Mouse (Mus musculus) heart, embryonic 13.5 days (tissue): Measurements from ENCODE around the gene Zdhhc7. TPM values are rescaled to one million over a fixed set of nuclear protein-coding genes. Genes with fewer than 3 reads are reported as not detected.

Experiments
- ATAC-seq: fragments of 200-750 bp; cut with Nextera tagmentation; 2 replicates; pipeline ENCODE4 v1.8.0; 2017; ENCODE audit warnings: moderate TSS enrichment; ENCODE audit not compliant: insufficient number of reproducible peaks, low FRiP score, low TSS enrichment; ENCODE audit errors: extremely low read depth
- H3K27ac ChIP-seq: fragments of 300-500 bp; sonication (generic); replicated peaks from 2 replicates; pipeline ENCODE4 v1.5.1; 2015; ENCODE audit warnings: moderate library complexity, mild to moderate bottlenecking, inconsistent platforms
- H3K27me3 ChIP-seq: fragments of 300-500 bp; sonication (generic); replicated peaks from 2 replicates; pipeline ENCODE4 v1.6.1; 2015; ENCODE audit warnings: mild to moderate bottlenecking, inconsistent platforms
- H3K36me3 ChIP-seq: fragments of 300-500 bp; sonication (generic); 2 replicates; pipeline ENCODE4 v1.6.1; 2015; ENCODE audit warnings: mild to moderate bottlenecking, inconsistent platforms
- H3K4me1 ChIP-seq: fragments of 300-500 bp; sonication (generic); 2 replicates; pipeline ENCODE4 v1.6.1; 2015; ENCODE audit warnings: inconsistent platforms
- H3K4me2 ChIP-seq: fragments of 300-500 bp; sonication (generic); 2 replicates; pipeline ENCODE4 v1.6.1; 2015; ENCODE audit warnings: inconsistent platforms, mild to moderate bottlenecking, moderate library complexity
- H3K4me3 ChIP-seq: fragments of 300-500 bp; sonication (generic); 2 replicates; pipeline ENCODE4 v1.5.1; 2015; ENCODE audit warnings: moderate library complexity, mild to moderate bottlenecking, inconsistent platforms
- H3K9ac ChIP-seq: fragments of 300-500 bp; sonication (generic); 2 replicates; pipeline ENCODE4 v1.6.1; 2015; ENCODE audit warnings: inconsistent platforms, mild to moderate bottlenecking, moderate library complexity
- H3K9me3 ChIP-seq: fragments of 300-500 bp; sonication (generic); 2 replicates; pipeline ENCODE4 v1.6.1; 2016; ENCODE audit warnings: inconsistent platforms
- WGBS: fragments of 180-500 bp; shearing (Covaris S2); methylation state at CpG from one replicate; pipeline ENCODE4 v1.1.7; 2015; ENCODE audit warnings: mixed read lengths; 5-methylcytosine and 5-hydroxymethylcytosine counted together
- polyA plus RNA-seq: library from polyadenylated mRNA; unstranded; fragments of >200 nt; fragmentation: Nextera tagmentation; extraction: Ambion mirVana; gene quantifications from 2 replicates; pipeline ENCODE4 v1.2.1, GENCODE M21; 2015

Gene Zdhhc7
- polyA plus RNA-seq, 1 experiment from 2014 or later, result 29.2 TPM

DNA sequence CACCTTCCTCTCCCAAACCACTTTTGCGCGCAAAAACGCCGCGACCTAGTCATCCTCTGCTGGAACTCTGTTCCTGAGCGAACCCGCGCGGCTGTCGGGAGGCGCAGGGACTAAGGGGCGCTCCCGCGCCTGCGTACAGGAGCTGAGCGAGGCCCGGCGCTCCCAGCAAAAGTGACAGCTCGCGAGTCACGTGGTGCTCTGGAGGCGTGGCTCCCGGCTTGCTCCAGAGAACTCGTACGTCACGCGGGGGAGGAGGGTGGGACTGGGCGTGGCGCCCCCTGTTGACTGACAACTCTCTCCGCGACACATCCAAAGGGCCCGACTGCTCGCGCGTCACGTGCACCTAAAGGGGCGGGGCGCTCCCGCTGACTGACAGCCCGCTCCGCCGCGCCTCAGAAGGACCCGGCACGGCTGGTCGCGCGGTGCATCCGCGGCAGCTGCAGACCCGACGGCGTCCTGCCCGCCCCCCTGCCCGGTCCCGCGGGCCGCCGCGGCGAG lies 12.5 kb upstream of the Zdhhc7 start, which contains the start of gene 6430548M08Rik:
TSS of gene 6430548M08Rik (plus strand) at position 395 of the 498 bp plus-strand sequence.
- H3K4me3 ChIP-seq, result peak within 1 kb of the TSS; percentile 83
- peak within 1 kb of the TSS; percentile 93 for H3K27ac ChIP-seq
- H3K27me3 ChIP-seq, result peaks cover 26% of the 10 kb centered on the region
- peak within 1 kb of the TSS; percentile 86 for H3K4me2 ChIP-seq
- peak within 1 kb of the TSS; percentile 91 for H3K9ac ChIP-seq
- no peaks in the 10 kb centered on the region for H3K9me3 ChIP-seq
- peaks cover 43% of the 10 kb centered on the region for H3K4me1 ChIP-seq
- WGBS, result 0% methylated on average over 48 of the region's 61 CpGs
- peak; percentile 94 for ATAC-seq
- H3K36me3 ChIP-seq, result no peaks in the 10 kb centered on the region; the same call in 1 of the 2 replicates

DNA sequence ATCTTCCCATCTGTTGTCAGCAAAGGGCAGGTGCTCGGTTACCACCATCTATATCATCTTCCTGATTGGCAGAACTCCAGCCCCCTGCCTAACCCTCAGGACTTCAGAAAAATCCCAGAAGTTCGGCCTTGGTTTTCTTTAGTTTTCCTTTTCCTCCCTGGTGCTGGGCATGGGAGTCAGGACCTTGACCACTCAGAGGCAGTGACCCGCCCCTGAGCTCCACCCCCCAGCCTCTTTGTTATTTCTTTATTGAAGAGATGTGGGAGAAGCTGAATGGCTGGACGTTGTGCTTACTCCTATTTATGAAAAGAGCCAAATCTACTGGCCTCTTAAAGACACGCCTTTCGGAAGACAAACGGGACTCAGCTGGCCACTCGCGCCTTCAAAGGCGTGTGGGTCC lies 12.0 kb upstream of the Zdhhc7 start:
- Histone ChIP-seq H3K4me1 (peaks cover 38% of the 10 kb centered on the region), H3K36me3 (no peaks in the 10 kb centered on the region; the same call in 1 of the 2 replicates), H3K4me3 (peak overlapping the region; percentile 83), H3K27me3 (peaks cover 26% of the 10 kb centered on the region), H3K4me2 (peak overlapping the region; percentile 86), H3K9ac (peak overlapping the region; percentile 88), H3K9me3 (no peaks in the 10 kb centered on the region), H3K27ac (peak overlapping the region; percentile 93)
- no peak for ATAC-seq
- WGBS, result 4% methylated on average over 10 of the region's 10 CpGs

GRCm38 (mm10) chr8:120112535-120112934 lies 11.3 kb upstream of the Zdhhc7 start:
- peaks cover 26% of the 10 kb centered on the region for H3K27me3 ChIP-seq
- H3K27ac ChIP-seq, result 0 out of 2 replicates have a peak overlapping the region, but pooled peaks have one; percentile 93
- H3K4me2 ChIP-seq, result no peak overlapping the region; the same call in 1 of the 2 replicates
- H3K36me3 ChIP-seq, result peaks cover 5% of the 10 kb centered on the region; the same call in 1 of the 2 replicates
- H3K9me3 ChIP-seq, result no peaks in the 10 kb centered on the region
- no peak for ATAC-seq
- peak overlapping the region; percentile 88; the same call in 1 of the 2 replicates for H3K9ac ChIP-seq
- 76% methylated on average over 5 of the region's 5 CpGs for WGBS
- H3K4me1 ChIP-seq, result peaks cover 31% of the 10 kb centered on the region
- no peak overlapping the region for H3K4me3 ChIP-seq

DNA sequence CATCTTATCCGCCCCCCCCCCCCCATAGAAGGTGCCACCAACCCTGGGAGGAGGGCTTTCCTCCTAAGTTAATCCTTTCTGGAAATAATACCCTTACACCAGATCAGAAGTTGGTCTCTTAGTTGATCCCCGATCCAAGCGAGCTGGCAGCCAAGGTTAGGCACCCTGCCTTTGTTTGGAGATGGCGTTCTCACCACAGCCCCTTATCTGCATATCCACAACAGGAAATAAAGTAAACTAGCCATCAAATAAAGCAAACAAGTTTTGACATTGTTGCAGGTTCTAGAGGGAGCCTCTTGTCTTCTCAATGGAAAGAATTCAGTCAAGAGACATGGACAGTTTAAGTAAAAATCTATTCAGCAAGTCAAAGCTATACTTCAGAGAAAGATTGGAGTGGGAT lies 10.1 kb upstream of the Zdhhc7 start:
- Histone ChIP-seq H3K9me3 (no peaks in the 10 kb centered on the region), H3K36me3 (peaks cover 6% of the 10 kb centered on the region; the same call in 1 of the 2 replicates), H3K27ac (no peak overlapping the region), H3K27me3 (peaks cover 21% of the 10 kb centered on the region), H3K4me2 (no peak overlapping the region), H3K4me1 (peaks cover 33% of the 10 kb centered on the region), H3K9ac (no peak overlapping the region), H3K4me3 (no peak overlapping the region)
- 49% methylated on average over 4 of the region's 4 CpGs for WGBS
- no peak for ATAC-seq

GRCm38 (mm10) chr8:120110966-120111365 lies 9.7 kb upstream of the Zdhhc7 start:
- H3K4me2 ChIP-seq, result no peak overlapping the region
- no peak overlapping the region for H3K4me3 ChIP-seq
- H3K4me1 ChIP-seq, result peaks cover 34% of the 10 kb centered on the region
- H3K27me3 ChIP-seq, result peaks cover 17% of the 10 kb centered on the region
- ATAC-seq, result no peak
- no peak overlapping the region for H3K27ac ChIP-seq
- no peaks in the 10 kb centered on the region for H3K9me3 ChIP-seq
- H3K9ac ChIP-seq, result no peak overlapping the region
- H3K36me3 ChIP-seq, result peaks cover 6% of the 10 kb centered on the region; the same call in 1 of the 2 replicates
- WGBS, result 79% methylated on average over 4 of the region's 4 CpGs

GRCm38 (mm10) chr8:120109149-120109548 lies 7.9 kb upstream of the Zdhhc7 start:
- Histone ChIP-seq H3K36me3 (peaks cover 8% of the 10 kb centered on the region; the same call in 1 of the 2 replicates), H3K4me1 (peaks cover 25% of the 10 kb centered on the region), H3K9me3 (no peaks in the 10 kb centered on the region), H3K27ac (no peak overlapping the region), H3K4me2 (no peak overlapping the region), H3K4me3 (no peak overlapping the region), H3K27me3 (no peaks in the 10 kb centered on the region), H3K9ac (no peak overlapping the region)
- ATAC-seq, result no peak
- 45% methylated on average over 3 of the region's 3 CpGs for WGBS

GRCm38 (mm10) chr8:120104721-120105272 lies 3.5 kb upstream of the Zdhhc7 start:
- Histone ChIP-seq H3K4me3 (no peak overlapping the region), H3K4me2 (no peak overlapping the region), H3K9me3 (no peaks in the 10 kb centered on the region), H3K4me1 (peaks cover 40% of the 10 kb centered on the region), H3K9ac (no peak overlapping the region), H3K36me3 (peaks cover 13% of the 10 kb centered on the region; the same call in 1 of the 2 replicates), H3K27me3 (no peaks in the 10 kb centered on the region), H3K27ac (peak overlapping the region; percentile 48)
- WGBS, result 46% methylated on average over 9 of the region's 9 CpGs
- no peak for ATAC-seq

DNA sequence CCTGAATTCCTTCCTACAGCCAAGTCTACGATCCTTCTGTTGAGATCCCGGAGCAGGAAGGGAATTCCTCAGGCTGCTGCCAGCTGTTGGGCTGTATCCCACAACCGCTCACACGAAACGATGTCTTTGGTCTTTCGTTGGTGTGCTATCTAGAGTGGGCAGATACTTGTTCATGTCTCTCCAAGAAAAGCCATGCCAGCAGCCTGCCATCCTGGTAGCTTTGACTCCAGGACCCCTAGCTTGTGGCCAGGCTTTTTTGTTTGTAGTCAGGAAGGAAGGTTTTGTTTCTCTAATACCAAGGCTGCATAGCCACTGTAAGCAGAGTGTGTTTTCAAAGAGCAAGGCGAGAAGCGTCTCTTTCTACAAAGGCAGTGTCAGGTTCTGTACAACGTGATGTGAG lies 2.6 kb upstream of the Zdhhc7 start:
- Histone ChIP-seq H3K36me3 (peaks cover 13% of the 10 kb centered on the region; the same call in 1 of the 2 replicates), H3K4me2 (no peak overlapping the region), H3K4me3 (no peak overlapping the region), H3K9me3 (no peaks in the 10 kb centered on the region), H3K27ac (peak overlapping the region; percentile 58), H3K4me1 (peaks cover 44% of the 10 kb centered on the region), H3K9ac (no peak overlapping the region), H3K27me3 (no peaks in the 10 kb centered on the region)
- WGBS, result 85% methylated on average over 9 of the region's 9 CpGs
- no peak for ATAC-seq

- WGBS, result 4% methylated on average over 25 of the region's 25 CpGs
- no peak for ATAC-seq
- peaks cover 7% of the 10 kb centered on the region; the same call in 1 of the 2 replicates for H3K36me3 ChIP-seq
- no peaks in the 10 kb centered on the region for H3K27me3 ChIP-seq
- H3K9ac ChIP-seq, result peak overlapping the region; percentile 95
- peak overlapping the region; percentile 94 for H3K27ac ChIP-seq
- peak overlapping the region; percentile 89 for H3K4me3 ChIP-seq
- H3K4me2 ChIP-seq, result peak overlapping the region; percentile 96
- no peaks in the 10 kb centered on the region for H3K9me3 ChIP-seq
- H3K4me1 ChIP-seq, result peaks cover 32% of the 10 kb centered on the region
Measured at GRCm38 (mm10) chr8:120100388-120101067, 754 bp downstream of the Zdhhc7 start.

GRCm38 (mm10) chr8:120096486-120096885 lies 4.8 kb downstream of the Zdhhc7 start:
- no peak for ATAC-seq
- H3K9ac ChIP-seq, result no peak overlapping the region
- H3K4me3 ChIP-seq, result no peak overlapping the region
- H3K36me3 ChIP-seq, result peaks cover 30% of the 10 kb centered on the region
- peaks cover 23% of the 10 kb centered on the region for H3K4me1 ChIP-seq
- no peak overlapping the region for H3K4me2 ChIP-seq
- H3K9me3 ChIP-seq, result no peaks in the 10 kb centered on the region
- H3K27ac ChIP-seq, result no peak overlapping the region
- H3K27me3 ChIP-seq, result no peaks in the 10 kb centered on the region
- 67% methylated on average over 2 of the region's 2 CpGs for WGBS

DNA sequence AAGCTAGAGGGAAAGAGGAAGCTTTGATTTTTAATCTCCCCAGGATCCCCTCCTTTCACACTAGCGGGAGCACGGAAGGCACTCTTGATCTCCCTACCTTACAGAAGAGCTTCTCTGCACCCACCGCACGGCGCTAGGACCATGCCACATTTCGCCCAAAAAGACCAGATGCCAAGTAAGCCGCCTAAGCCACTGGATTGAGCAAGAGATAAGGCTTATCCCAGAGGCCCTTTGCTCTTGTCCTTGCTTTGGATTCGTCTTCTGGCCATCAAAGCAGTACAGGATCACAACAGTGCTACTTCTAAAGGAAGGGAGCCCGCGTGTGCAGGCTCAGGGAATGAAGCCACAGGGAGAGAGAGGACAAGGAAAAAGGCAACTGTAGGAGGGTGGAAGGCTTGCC lies 6.5 kb downstream of the Zdhhc7 start:
- no peak for ATAC-seq
- Histone ChIP-seq H3K4me2 (no peak overlapping the region), H3K27ac (no peak overlapping the region), H3K4me1 (peaks cover 14% of the 10 kb centered on the region), H3K4me3 (no peak overlapping the region), H3K9ac (no peak overlapping the region), H3K36me3 (peaks cover 45% of the 10 kb centered on the region), H3K27me3 (no peaks in the 10 kb centered on the region), H3K9me3 (no peaks in the 10 kb centered on the region)
- WGBS, result 86% methylated on average over 10 of the region's 10 CpGs
